Mouse (Mus musculus): ENCODE results near the gene Pmepa1. TPM values are rescaled to one million over a fixed set of nuclear protein-coding genes. Genes with fewer than 3 reads are reported as not detected.

Pmepa1 gene
- polyA plus RNA-seq, 1 experiment from 2014 or later, result 2.6 TPM

- ATAC-seq (ENCODE audit: insufficient number of reproducible peaks, low FRiP score, low TSS enrichment, low read depth) (no peak), DNase-seq (ENCODE audit: low spot score) (no peak)
- WGBS, result 64% methylated on average over 8 of the region's 8 CpGs
- Histone ChIP-seq H3K27ac (replicated peaks; ENCODE audit: low read depth, low read length) (no peak overlapping the region), H3K4me3 (ENCODE audit: low read depth, low read length) (no peak overlapping the region), H3K4me2 (ENCODE audit: low read depth, severe bottlenecking) (no peak overlapping the region), H3K9me3 (ENCODE audit: control insufficient read depth, low read length) (no peaks in the 10 kb centered on the region), H3K36me3 (ENCODE audit: control insufficient read depth, insufficient read depth, low read length) (no peaks in the 10 kb centered on the region; the same call in 1 of the 2 replicates), H3K4me1 (ENCODE audit: control insufficient read depth, insufficient read depth, low read length) (peaks cover 19% of the 10 kb centered on the region), H3K9ac (ENCODE audit: low read length) (no peak overlapping the region), H3K27me3 (ENCODE audit: control insufficient read depth, insufficient read depth, low read length) (no peaks in the 10 kb centered on the region)
Observed at GRCm38 (mm10) chr2:173235435-173236332, 40.6 kb downstream of the Pmepa1 start.

GRCm38 (mm10) chr2:173232766-173233099, 43.6 kb downstream of the Pmepa1 start:
- H3K27me3 ChIP-seq (ENCODE audit: control insufficient read depth, insufficient read depth, low read length), result no peaks in the 10 kb centered on the region
- H3K9ac ChIP-seq (ENCODE audit: low read length), result no peak overlapping the region
- 0 out of 2 replicates have a peak, but pooled peaks cover 2% of the 10 kb centered on the region for H3K4me1 ChIP-seq (ENCODE audit: control insufficient read depth, insufficient read depth, low read length)
- H3K4me2 ChIP-seq (ENCODE audit: low read depth, severe bottlenecking), result no peak overlapping the region
- 84% methylated on average over 8 of the region's 8 CpGs for WGBS
- H3K4me3 ChIP-seq (ENCODE audit: low read depth, low read length), result no peak overlapping the region
- DNase-seq (ENCODE audit: low spot score), result no peak
- ATAC-seq (ENCODE audit: insufficient number of reproducible peaks, low FRiP score, low TSS enrichment, low read depth), result no peak
- H3K9me3 ChIP-seq (ENCODE audit: control insufficient read depth, low read length), result no peaks in the 10 kb centered on the region
- no peaks in the 10 kb centered on the region; the same call in none of the 2 replicates for H3K36me3 ChIP-seq (ENCODE audit: control insufficient read depth, insufficient read depth, low read length)
- H3K27ac ChIP-seq (replicated peaks; ENCODE audit: low read depth, low read length), result no peak overlapping the region

GRCm38 (mm10) chr2:173232065-173232765, 44.1 kb downstream of the Pmepa1 start:
- 0 out of 2 replicates have a peak, but pooled peaks cover 2% of the 10 kb centered on the region for H3K4me1 ChIP-seq (ENCODE audit: control insufficient read depth, insufficient read depth, low read length)

GRCm38 (mm10) chr2:173229578-173230224, 46.6 kb downstream of the Pmepa1 start:
- no peak overlapping the region for H3K4me3 ChIP-seq (ENCODE audit: low read depth, low read length)
- 6% methylated on average over 10 of the region's 10 CpGs for WGBS

More at GRCm38 (mm10) chr2:173232065-173232765, 44.1 kb downstream of the Pmepa1 start:
- H3K9ac ChIP-seq (ENCODE audit: low read length), result no peak overlapping the region
- DNase-seq (ENCODE audit: low spot score), result no peak
- 83% methylated on average over 22 of the region's 22 CpGs for WGBS
- H3K36me3 ChIP-seq (ENCODE audit: control insufficient read depth, insufficient read depth, low read length), result no peaks in the 10 kb centered on the region; the same call in none of the 2 replicates
- no peaks in the 10 kb centered on the region for H3K27me3 ChIP-seq (ENCODE audit: control insufficient read depth, insufficient read depth, low read length)
- no peaks in the 10 kb centered on the region for H3K9me3 ChIP-seq (ENCODE audit: control insufficient read depth, low read length)
- no peak overlapping the region for H3K4me2 ChIP-seq (ENCODE audit: low read depth, severe bottlenecking)
- no peak overlapping the region for H3K27ac ChIP-seq (replicated peaks; ENCODE audit: low read depth, low read length)
- ATAC-seq (ENCODE audit: insufficient number of reproducible peaks, low FRiP score, low TSS enrichment, low read depth), result no peak
- H3K4me3 ChIP-seq (ENCODE audit: low read depth, low read length), result no peak overlapping the region

GRCm38 (mm10) chr2:173228567-173228966, 47.8 kb downstream of the Pmepa1 start:
- no peaks in the 10 kb centered on the region; the same call in none of the 2 replicates for H3K36me3 ChIP-seq (ENCODE audit: control insufficient read depth, insufficient read depth, low read length)
- no peak overlapping the region for H3K4me3 ChIP-seq (ENCODE audit: low read depth, low read length)
- H3K9me3 ChIP-seq (ENCODE audit: control insufficient read depth, low read length), result no peaks in the 10 kb centered on the region
- H3K9ac ChIP-seq (ENCODE audit: low read length), result no peak overlapping the region
- no peak overlapping the region for H3K4me2 ChIP-seq (ENCODE audit: low read depth, severe bottlenecking)
- no peak overlapping the region for H3K27ac ChIP-seq (replicated peaks; ENCODE audit: low read depth, low read length)
- 92% methylated on average over 8 of the region's 8 CpGs for WGBS
- no peaks in the 10 kb centered on the region for H3K27me3 ChIP-seq (ENCODE audit: control insufficient read depth, insufficient read depth, low read length)
- H3K4me1 ChIP-seq (ENCODE audit: control insufficient read depth, insufficient read depth, low read length), result peaks cover 5% of the 10 kb centered on the region; the same call in 1 of the 2 replicates
- ATAC-seq (ENCODE audit: insufficient number of reproducible peaks, low FRiP score, low TSS enrichment, low read depth) (no peak), DNase-seq (ENCODE audit: low spot score) (no peak)

More at GRCm38 (mm10) chr2:173229578-173230224, 46.6 kb downstream of the Pmepa1 start:
- ATAC-seq (ENCODE audit: insufficient number of reproducible peaks, low FRiP score, low TSS enrichment, low read depth), result peak; percentile 78
- H3K9me3 ChIP-seq (ENCODE audit: control insufficient read depth, low read length), result no peaks in the 10 kb centered on the region
- no peaks in the 10 kb centered on the region for H3K4me1 ChIP-seq (ENCODE audit: control insufficient read depth, insufficient read depth, low read length)
- no peaks in the 10 kb centered on the region for H3K27me3 ChIP-seq (ENCODE audit: control insufficient read depth, insufficient read depth, low read length)
- H3K27ac ChIP-seq (replicated peaks; ENCODE audit: low read depth, low read length), result no peak overlapping the region
- no peaks in the 10 kb centered on the region; the same call in none of the 2 replicates for H3K36me3 ChIP-seq (ENCODE audit: control insufficient read depth, insufficient read depth, low read length)
- DNase-seq (ENCODE audit: low spot score), result peak; percentile 97
- no peak overlapping the region for H3K4me2 ChIP-seq (ENCODE audit: low read depth, severe bottlenecking)
- no peak overlapping the region for H3K9ac ChIP-seq (ENCODE audit: low read length)

- Histone ChIP-seq H3K9ac (ENCODE audit: low read length) (no peak overlapping the region), H3K36me3 (ENCODE audit: control insufficient read depth, insufficient read depth, low read length) (no peaks in the 10 kb centered on the region; the same call in none of the 2 replicates), H3K4me1 (ENCODE audit: control insufficient read depth, insufficient read depth, low read length) (peaks cover 9% of the 10 kb centered on the region; the same call in 1 of the 2 replicates), H3K4me2 (ENCODE audit: low read depth, severe bottlenecking) (no peak overlapping the region), H3K27ac (replicated peaks; ENCODE audit: low read depth, low read length) (no peak overlapping the region), H3K27me3 (ENCODE audit: control insufficient read depth, insufficient read depth, low read length) (no peaks in the 10 kb centered on the region), H3K4me3 (ENCODE audit: low read depth, low read length) (no peak overlapping the region), H3K9me3 (ENCODE audit: control insufficient read depth, low read length) (no peaks in the 10 kb centered on the region)
- 92% methylated on average over 8 of the region's 8 CpGs for WGBS
- no peak for ATAC-seq (ENCODE audit: insufficient number of reproducible peaks, low FRiP score, low TSS enrichment, low read depth)
- DNase-seq (ENCODE audit: low spot score), result no peak
Observed at GRCm38 (mm10) chr2:173226792-173227191, 49.5 kb downstream of the Pmepa1 start.

GRCm38 (mm10) chr2:173225906-173226305, 50.4 kb downstream of the Pmepa1 start:
- no peak for DNase-seq (ENCODE audit: low spot score)
- Histone ChIP-seq H3K9ac (ENCODE audit: low read length) (no peak overlapping the region), H3K27ac (replicated peaks; ENCODE audit: low read depth, low read length) (no peak overlapping the region), H3K27me3 (ENCODE audit: control insufficient read depth, insufficient read depth, low read length) (no peaks in the 10 kb centered on the region), H3K4me1 (ENCODE audit: control insufficient read depth, insufficient read depth, low read length) (peaks cover 9% of the 10 kb centered on the region; the same call in 1 of the 2 replicates), H3K4me2 (ENCODE audit: low read depth, severe bottlenecking) (no peak overlapping the region), H3K4me3 (ENCODE audit: low read depth, low read length) (no peak overlapping the region), H3K9me3 (ENCODE audit: control insufficient read depth, low read length) (no peaks in the 10 kb centered on the region), H3K36me3 (ENCODE audit: control insufficient read depth, insufficient read depth, low read length) (no peaks in the 10 kb centered on the region; the same call in none of the 2 replicates)
- no peak for ATAC-seq (ENCODE audit: insufficient number of reproducible peaks, low FRiP score, low TSS enrichment, low read depth)
- WGBS, result 76% methylated on average over 7 of the region's 7 CpGs

GRCm38 (mm10) chr2:173224832-173225231, 51.5 kb downstream of the Pmepa1 start:
- H3K4me2 ChIP-seq (ENCODE audit: low read depth, severe bottlenecking), result no peak overlapping the region
- DNase-seq (ENCODE audit: low spot score), result no peak
- 70% methylated on average over 7 of the region's 7 CpGs for WGBS
- H3K27ac ChIP-seq (replicated peaks; ENCODE audit: low read depth, low read length), result no peak overlapping the region
- no peaks in the 10 kb centered on the region for H3K9me3 ChIP-seq (ENCODE audit: control insufficient read depth, low read length)
- H3K4me3 ChIP-seq (ENCODE audit: low read depth, low read length), result no peak overlapping the region
- H3K4me1 ChIP-seq (ENCODE audit: control insufficient read depth, insufficient read depth, low read length), result peaks cover 9% of the 10 kb centered on the region; the same call in 1 of the 2 replicates
- no peaks in the 10 kb centered on the region; the same call in none of the 2 replicates for H3K36me3 ChIP-seq (ENCODE audit: control insufficient read depth, insufficient read depth, low read length)
- no peaks in the 10 kb centered on the region for H3K27me3 ChIP-seq (ENCODE audit: control insufficient read depth, insufficient read depth, low read length)
- no peak overlapping the region for H3K9ac ChIP-seq (ENCODE audit: low read length)
- no peak for ATAC-seq (ENCODE audit: insufficient number of reproducible peaks, low FRiP score, low TSS enrichment, low read depth)

Data from limb, embryonic 11.5 days (tissue).